Mouse (Mus musculus) large intestine, adult 2 months (tissue): ENCODE measurements at regions not wholly inside any gene's neighbourhood (a gene's known extent, or its start where the extent isn't known, plus 50 kb on each side); places are given as distances from the start of the nearest gene placed in this dataset.

Experiments
- DNase-seq: peaks from one replicate; pipeline ENCODE4 v3.0.0-alpha.2; 2012; ENCODE audit warnings: low read depth, low spot score
- WGBS: fragments of 180-500 bp; shearing (Covaris S2); methylation state at CpG from one replicate; pipeline ENCODE4 v1.1.7; 2018; 5-methylcytosine and 5-hydroxymethylcytosine counted together

DNA sequence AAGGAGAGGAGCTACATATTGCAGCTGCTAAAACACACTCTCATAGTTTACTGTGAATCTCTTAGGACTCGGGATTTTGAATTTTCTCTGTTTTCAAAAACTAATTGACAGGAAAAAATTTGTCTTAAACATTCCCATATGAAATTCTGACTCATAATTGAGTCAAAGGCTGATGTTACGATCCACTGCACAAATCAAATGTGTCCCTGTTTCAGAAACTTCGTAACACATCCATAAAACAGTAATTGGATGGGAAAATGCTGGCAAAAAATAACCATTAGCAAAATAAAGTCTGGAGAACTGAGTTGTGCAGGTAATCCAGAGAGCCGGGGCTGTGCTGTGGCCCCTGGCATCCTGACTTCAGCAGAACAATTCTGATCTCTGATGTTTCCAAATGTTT, 79.1 kb upstream of the 1700024P04Rik start:
- DNase-seq = no peak
- 49% methylated on average over 4 of the region's 4 CpGs for WGBS

DNA sequence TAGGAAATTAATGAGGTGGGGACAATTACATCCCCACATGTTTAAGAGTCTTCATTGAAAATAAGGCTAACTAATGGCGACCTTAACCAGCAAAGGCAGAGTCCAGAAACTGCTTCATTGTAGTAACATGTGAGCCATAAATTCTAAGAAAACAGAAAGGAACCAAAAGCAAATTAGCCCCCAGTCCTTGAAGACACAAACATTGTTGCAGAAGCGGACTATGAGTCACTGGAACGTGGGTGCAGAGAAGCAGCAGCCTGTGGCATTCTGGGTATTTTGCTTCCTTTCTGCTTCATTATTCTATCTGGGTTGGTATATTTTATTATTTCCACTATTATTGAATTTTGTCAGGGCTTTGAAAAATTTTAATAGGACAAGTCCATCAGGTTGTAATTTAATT, 78.6 kb upstream of the 1700024P04Rik start:
- DNase-seq = no peak
- WGBS = 63% methylated on average over 3 of the region's 3 CpGs

DNA sequence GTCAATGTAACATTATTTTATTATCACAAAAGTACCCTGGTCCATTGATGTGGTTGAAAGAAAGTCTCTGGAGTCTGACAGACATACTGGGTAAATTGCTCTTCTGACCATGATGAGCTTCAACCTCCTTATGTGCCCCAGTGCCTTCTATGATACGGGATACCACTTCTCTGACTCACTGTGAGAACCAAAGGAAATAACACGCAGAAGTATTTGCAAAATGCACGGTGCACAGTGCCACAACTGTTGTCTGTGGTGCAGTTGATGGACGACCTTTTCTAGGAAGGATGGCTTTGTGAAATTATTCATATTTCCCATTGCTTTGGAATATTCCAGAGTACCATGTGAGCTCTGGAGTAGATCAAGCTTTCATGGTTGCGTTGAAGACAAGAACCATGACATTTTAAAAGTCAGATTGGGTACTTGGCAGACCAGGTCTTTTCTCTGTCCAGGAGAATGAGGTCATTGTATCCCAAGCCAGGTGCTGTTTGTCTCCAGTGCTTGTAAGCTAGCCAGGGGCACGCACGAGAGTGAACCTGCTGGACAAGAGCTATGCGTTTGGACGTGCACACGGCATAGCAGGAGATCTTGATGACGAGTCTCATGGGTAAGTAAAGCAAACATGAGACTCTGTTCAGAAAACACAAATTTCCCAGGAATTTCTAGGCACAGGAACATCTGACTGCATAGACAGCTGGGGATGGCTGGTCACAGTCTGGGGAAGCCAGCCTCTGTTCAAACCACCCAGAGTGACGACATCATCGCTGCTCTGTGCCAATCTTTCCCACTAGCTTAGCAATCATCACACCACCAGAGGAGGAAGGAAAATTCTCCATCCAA, 74.0 kb upstream of the 1700024P04Rik start:
- no peak for DNase-seq
- WGBS = 74% methylated on average over 13 of the region's 13 CpGs

DNA sequence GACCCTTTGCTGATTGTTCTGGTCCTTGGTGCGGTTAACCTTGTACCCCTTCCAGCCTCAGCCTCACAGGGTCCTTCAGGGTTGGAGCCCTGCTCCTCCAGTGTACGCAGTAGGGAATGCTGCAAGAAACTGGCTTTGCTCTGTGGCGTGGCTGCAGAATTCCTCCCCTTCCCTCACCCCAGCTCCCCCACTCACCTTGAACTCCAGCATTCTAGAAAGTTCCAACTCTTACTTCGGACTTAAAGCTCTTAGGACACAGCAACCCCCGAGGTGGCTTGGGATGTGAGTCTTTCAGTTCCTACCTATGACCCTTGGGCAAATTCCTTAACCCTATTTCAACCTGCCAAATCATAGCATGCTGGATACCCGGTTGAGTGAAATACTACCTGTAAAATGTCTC, 73.3 kb upstream of the 1700024P04Rik start:
- no peak for DNase-seq
- WGBS = 76% methylated on average over 6 of the region's 6 CpGs

DNA sequence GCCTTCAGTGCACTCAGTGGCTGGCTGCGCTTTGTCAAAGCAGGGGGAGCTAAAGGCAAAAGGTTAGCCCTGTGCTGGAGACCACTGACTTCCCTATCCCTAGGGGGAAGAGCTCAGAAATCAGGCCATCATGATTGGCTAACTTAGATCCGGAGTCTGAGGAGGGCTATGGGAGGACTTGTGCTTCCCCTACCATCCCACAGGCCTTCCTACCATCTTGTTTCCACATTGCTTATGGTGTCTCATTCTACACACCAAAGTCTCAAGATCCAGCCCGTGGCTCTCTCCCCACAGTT, 72.9 kb upstream of the 1700024P04Rik start:
- WGBS = 67% methylated on average over 3 of the region's 3 CpGs
- DNase-seq = no peak

DNA sequence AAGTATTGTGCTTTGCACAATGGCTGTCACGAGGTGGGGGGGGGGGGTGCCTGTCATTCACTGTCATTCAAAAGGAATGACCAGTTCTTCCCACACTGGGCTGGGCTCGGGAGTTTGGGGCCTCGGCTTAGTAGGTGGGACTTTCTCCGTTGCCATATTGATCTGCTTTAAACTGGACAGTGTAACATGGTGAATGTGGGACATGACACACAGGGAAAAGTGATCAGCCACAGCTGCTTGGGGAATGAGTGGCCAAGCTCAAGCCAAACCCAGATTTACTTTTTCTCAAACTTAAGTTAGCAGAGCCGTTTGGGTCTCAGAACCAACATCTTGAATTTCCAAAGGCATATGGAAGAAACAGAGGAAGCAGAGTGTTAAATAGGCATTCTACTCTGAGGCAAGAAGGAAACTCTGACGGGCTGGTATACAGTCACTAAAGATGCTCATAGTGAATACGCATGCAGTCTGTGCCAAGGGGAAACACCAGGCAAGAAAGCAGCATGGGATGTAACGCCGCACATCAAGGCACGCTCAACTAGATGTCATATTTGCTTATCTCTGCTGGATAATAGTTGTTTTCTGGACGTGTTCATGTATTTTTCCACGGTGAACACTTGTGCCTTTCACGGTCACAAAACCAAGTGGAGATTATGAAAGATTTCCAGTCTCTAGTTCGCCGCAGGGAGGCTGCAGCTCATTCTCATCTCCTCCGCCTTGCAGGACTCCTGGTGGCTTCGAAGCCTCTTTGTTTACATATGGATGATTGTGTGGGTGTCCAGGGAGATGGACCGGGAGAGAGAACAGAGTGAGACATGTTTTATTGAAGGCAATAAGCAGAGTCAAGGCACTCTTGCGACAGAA, 72.3 kb upstream of the 1700024P04Rik start:
- DNase-seq = no peak
- WGBS = 56% methylated on average over 19 of the region's 19 CpGs

DNA sequence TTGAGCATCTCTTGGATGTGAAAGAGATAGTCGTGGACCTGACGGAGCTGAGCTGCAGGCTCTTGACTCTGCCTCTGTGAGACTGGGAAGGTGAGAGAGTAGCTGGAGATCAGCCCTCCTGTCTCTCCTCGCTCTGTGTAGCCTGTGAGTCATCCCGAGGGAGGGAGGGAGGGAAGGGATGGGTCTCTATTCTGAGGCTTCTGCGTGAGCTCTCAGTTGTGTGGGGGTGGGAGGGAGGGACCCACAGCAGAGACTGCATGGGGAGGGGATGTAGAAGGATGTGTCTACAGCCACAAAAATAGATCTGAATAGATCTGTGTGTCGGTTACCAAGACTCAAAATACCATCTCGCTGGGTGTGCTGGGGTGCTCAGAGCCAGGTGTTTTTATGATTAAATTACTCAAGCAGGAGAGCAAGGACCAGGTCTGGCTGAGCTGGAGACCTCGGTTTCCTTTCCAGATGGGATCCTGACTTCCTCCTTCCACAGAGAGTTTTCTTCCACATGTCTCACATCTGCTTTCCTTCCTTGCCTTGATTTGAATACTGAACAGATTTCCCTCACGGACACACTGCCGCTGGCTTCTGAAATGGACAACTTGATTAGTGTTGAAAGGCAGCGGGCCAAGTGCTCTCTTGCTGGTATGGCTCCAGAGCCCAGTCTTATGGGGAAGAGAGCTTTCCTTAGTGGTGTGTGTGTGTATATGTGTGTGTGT, 71.4 kb upstream of the 1700024P04Rik start:
- 29% methylated on average over 11 of the region's 11 CpGs for WGBS
- DNase-seq = no peak

DNA sequence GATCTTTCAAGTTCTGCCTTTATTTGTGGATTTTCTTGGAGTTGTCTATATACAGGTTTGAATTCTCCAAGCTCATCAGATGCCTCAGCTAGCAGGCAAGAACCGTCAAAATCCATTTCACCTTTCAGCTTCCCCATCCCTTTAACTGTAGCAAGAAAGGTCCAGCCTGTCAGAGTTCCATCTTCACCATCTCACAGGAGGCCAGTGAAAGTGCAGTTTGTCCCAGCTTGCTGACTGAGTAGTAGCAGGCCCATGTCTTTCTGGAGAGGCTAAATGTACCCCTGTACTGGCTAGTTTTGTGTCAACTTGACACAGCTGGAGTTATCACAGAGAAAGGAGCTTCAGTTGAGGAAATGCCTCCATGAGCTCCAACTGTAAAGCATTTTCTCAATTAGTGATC, 67.7 kb upstream of the 1700024P04Rik start:
- no peak for DNase-seq
- WGBS = 98% methylated on average over 1 of the region's 1 CpGs

DNA sequence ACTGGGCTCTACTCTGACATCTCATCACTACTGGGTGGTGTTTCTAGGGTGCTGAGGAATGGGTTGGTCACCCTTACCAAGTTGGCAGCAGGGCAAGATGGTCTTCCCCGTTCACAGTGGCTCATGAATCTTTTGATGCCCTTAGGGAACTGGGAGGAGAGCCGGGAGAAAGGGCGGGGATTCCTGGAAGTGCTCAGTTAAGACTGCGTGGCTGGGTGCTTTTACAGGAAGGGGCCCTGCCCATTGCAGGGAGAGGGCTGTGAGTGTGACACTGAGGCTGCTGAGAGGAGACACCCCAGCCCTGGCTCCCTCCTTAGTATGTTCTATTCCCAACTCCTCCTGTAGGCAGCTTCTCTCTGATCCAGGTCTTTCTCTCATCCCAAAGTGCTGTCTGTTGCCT, 65.3 kb upstream of the 1700024P04Rik start:
- DNase-seq = no peak
- 21% methylated on average over 4 of the region's 4 CpGs for WGBS

DNA sequence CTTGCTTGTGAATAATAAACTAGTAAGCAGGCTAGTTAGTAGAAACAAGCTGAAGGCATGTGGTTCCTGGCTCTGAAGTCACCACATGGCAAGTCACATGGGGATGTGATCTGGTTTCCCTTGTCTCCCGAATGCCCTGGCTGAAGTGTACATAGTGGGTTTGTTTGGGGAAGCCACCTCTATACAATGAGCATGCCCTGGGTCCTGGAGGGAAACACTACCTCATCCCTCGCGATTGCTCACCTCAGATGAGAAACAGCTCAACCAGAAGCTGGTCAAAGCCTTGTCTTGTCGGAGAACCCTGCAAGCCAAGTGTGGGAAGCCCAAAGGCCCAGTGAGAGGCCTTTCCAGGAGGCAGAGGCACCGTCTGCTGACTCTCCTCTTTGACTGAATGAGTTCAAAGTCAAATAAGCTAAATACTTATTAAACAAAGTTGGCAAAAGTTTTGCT, 64.3 kb upstream of the 1700024P04Rik start:
- no peak for DNase-seq
- 33% methylated on average over 5 of the region's 5 CpGs for WGBS

DNA sequence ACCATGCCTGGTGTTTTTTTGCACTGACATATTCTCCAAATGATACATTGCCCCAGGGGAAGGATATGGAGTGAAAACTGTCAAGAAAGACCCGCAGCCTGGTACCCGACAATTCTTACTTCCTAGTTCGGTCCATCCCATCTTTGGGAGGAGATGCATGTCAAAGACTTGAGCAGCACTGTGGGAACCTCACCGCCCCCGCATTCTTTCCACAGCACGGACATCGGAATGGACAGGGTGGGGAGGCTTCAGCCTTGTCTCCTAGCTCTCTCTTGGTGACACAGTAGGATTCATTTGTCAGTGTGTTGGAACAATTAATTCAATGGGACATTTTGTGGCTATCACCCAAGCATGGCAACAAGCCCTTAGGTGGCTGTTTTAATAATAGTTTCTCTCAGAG, 62.9 kb upstream of the 1700024P04Rik start:
- 88% methylated on average over 7 of the region's 7 CpGs for WGBS
- DNase-seq = no peak

DNA sequence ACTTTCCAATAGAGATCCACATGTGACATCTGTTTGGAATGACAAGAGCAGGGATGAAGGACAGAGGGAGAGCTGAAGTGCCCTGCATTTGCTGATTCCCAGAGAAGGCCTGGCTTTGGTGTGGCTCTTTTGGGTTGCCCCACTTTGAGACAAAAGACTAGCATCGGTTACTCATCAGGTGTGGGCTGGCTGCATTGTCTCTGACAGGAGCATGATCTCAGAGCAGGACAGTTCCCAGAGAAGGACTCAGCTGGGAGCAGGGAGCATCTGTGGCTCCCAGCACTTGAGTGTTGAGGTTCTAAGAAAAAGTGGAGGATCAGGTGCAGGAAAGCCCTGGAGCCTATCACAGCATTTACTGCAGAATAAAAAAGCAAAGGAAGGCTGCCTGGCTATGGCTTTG, 62.4 kb upstream of the 1700024P04Rik start:
- DNase-seq = no peak
- WGBS = 85% methylated on average over 1 of the region's 1 CpGs

DNA sequence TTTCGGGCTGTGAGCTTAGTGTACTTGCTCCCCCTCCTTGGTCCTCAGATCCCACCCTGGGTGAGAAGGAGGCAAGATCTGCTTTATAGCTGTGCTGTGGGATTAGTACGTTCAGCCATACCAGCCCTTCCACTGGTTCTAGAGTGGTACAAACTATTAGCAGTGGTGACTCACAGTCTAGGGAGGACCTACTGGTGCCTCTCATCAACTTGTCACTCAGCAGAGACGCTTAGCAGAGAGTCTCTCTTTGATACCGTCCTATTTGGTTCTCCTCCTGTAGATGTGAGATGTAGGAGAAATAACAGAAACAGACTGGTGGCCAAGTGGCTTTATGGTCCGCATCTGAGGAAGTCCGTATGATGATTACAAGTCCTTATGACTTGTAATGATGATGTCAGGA, 57.7 kb upstream of the 1700024P04Rik start:
- DNase-seq = no peak
- WGBS = 91% methylated on average over 6 of the region's 6 CpGs

DNA sequence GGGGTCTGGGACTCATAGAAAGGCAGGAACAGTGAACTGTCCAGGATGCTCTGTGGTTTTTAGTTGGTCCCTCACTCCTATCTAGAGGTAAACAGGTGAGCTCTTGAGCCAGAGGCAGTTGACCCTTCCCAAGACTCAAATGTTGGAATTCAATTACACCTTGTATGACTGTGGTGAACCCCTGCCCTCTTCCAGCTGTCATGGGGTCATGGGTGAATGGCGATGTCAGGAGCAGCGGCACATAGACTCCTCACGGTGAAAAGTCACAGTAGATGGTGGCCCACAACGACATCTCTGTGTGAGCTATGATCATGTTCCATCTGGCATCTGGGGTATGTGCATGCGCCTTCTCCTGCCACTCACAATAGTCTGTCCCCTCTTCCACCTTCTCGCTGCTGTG, 56.9 kb upstream of the 1700024P04Rik start:
- WGBS = 96% methylated on average over 6 of the region's 6 CpGs
- DNase-seq = no peak

DNA sequence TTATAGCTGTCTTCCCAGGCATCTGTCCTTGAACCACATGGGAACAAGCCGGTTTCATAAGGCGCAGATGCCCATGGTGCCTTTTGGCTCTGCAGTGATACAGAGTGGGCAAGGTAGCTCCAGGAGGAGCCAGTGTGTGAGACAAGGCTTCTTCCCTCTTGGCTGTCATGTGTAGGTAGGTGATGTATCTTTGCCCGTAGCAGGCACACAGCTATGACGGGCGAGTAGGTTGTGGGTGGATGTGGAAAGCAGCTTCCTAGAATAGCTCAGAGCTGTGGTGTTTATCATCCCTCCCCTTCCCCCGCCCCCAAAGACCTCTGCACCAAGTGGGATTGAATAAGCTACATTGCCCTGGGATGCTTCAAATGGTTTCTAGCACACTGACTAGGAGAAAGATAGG, 56.5 kb upstream of the 1700024P04Rik start:
- no peak for DNase-seq
- WGBS = 93% methylated on average over 6 of the region's 6 CpGs

DNA sequence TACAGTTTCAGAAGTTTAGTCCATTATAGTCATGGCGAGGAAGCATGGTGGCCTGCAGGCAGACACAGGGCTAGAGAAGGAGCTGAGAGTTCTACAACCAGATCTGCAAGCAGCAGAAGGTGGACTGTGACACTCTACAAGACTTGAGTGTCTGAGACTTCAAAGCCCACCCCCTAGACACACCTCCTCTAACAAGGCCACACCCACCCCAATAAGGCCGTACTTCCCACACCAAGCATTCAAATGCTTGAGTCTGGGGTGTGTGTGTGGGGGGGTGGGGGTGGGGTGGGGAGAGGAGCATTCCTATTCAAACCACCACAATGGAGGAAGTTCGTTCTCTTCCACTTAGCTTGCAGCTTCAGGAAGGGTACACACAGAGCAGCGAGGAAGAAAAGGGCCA, 55.8 kb upstream of the 1700024P04Rik start:
- DNase-seq = no peak
- WGBS = 81% methylated on average over 4 of the region's 4 CpGs

DNA sequence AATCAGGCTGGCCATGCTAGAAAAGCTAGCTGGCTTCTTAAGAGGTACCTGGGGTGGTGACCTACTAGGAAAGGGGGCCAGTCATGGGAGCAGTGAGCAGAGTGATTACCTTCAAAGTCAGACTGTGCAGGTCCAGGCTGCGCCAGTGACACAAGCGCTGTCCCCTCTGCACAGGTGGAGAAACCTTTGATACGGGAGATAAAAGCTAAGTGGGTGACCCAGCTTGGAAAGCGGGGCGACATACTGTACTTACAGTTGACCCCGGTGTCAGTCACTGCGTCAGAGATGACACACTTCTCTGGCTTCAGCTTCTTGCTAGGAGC, 54.7 kb upstream of the 1700024P04Rik start:
- WGBS = 92% methylated on average over 7 of the region's 7 CpGs
- DNase-seq = no peak

DNA sequence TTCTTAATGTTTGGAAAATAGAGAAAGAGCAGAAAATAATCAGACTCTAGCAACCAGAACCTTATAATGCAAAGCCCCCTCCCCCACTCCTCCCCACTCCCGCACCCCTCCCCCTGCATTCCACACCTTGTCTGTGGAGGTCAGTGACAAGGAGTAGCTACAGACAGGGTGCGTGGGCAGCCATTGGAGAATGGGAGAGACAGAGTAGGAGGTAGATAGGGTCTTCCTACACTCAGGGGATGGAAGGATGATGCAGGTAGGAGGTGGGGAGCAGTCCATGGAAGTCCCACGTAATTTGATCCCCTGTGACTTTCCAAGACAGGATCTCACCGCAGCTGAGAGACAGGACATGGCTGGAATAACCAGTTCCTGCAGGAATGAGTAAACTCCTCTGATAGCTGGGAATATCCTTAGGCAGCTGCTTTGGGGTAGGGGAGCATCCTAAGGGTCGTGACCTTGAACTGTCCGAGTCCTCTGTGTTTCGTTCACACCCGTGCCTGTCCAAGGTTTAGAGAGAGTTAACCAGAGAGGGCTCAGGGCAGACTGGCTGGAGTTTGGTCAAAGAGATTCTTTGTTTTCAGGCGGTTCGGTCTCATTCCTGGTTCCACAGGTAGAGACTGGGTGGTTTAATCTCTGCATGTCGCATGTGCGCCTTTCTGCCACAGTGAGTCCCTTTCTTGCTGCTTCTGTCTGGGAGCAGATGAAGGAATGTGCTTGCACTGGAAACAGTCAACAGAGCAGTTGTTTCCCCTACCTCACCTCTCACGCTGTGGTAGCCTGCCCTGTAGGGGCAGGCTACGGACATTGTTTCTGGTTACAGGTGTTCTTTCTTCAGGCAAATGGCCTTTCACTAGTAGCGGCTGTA, 54.1 kb upstream of the 1700024P04Rik start:
- no peak for DNase-seq
- WGBS = 66% methylated on average over 15 of the region's 15 CpGs

DNA sequence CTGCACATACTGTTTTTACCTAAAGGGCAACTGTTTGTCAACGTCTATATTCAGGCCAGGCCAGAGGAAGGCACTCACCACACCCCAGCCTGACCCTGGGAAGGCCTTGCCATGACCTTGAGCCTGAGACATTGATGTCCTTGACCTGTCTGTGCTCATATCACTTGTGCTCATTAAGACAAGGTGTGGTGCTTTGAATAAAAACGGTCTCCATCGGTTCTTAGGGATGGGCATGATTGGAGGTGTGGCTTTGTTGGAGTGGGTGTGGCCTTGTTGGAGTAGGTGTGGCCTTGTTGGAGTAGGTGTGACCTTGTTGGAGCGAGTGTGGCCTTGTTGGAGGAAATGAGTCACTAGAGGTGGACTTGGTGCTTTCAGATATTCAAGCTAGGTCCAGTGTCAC, 52.8 kb upstream of the 1700024P04Rik start:
- DNase-seq = no peak
- WGBS = 65% methylated on average over 4 of the region's 4 CpGs
